Mouse (Mus musculus): ENCODE measurements around the gene Pptc7. TPM values are rescaled to one million over a fixed set of nuclear protein-coding genes. Genes with fewer than 3 reads are reported as not detected.

The Pptc7 gene
- total RNA-seq, 1 experiment: 21.1 TPM

- H3K4me3 ChIP-seq (ENCODE audit: insufficient read depth in 1 of 2, low read depth in 1 of 2, low read length in 2 of 2, poor library complexity in 1 of 2, severe bottlenecking in 1 of 2): no peak overlapping the region
- in situ Hi-C loops (cut with MboI; ENCODE audit: low sequenced_read_pairs in 2 of 2, unreplicated experiment in 2 of 2): no loop called here
- H3K27ac ChIP-seq (ENCODE audit: insufficient read depth, low read depth, low read length, poor library complexity, severe bottlenecking): no peak overlapping the region
- no peak for DNase-seq (ENCODE audit: low read depth, low spot score)
- H3K4me1 ChIP-seq (ENCODE audit: control insufficient read depth in 2 of 2, insufficient read depth in 2 of 2, low read length in 2 of 2, poor library complexity in 1 of 2): peaks cover 2 to 4% of the 10 kb centered on the region in 2 experiments; a peak in 1 of 4 replicates
- no peaks in the 10 kb centered on the region for H3K36me3 ChIP-seq (ENCODE audit: control insufficient read depth, insufficient read depth, low read length, poor library complexity, severe bottlenecking)
- no peak overlapping the region for H3K9ac ChIP-seq (ENCODE audit: insufficient read depth, low read depth, low read length, poor library complexity, severe bottlenecking)
- H3K9me3 ChIP-seq (ENCODE audit: control insufficient read depth, insufficient read depth, low read depth, low read length): no peaks in the 10 kb centered on the region
- TF ChIP-seq ZNF384 (IDR thresholded peaks at IDR 0.05; ENCODE audit: low read depth, low read length) (no peak), MAFK (IDR thresholded peaks at IDR 0.05; ENCODE audit: insufficient read depth, low read depth, low read length) (no peak), CHD2 (IDR thresholded peaks at IDR 0.05; ENCODE audit: low read depth, low read length) (no peak), HCFC1 (IDR thresholded peaks at IDR 0.05; ENCODE audit: borderline replicate concordance, insufficient read depth, low read length) (no peak), ZC3H11A (IDR thresholded peaks at IDR 0.05; ENCODE audit: borderline replicate concordance, low read depth, low read length) (no peak)
Measured at GRCm38 (mm10) chr5:122345777-122346176, 61.6 kb downstream of the Pptc7 start.

DNA sequence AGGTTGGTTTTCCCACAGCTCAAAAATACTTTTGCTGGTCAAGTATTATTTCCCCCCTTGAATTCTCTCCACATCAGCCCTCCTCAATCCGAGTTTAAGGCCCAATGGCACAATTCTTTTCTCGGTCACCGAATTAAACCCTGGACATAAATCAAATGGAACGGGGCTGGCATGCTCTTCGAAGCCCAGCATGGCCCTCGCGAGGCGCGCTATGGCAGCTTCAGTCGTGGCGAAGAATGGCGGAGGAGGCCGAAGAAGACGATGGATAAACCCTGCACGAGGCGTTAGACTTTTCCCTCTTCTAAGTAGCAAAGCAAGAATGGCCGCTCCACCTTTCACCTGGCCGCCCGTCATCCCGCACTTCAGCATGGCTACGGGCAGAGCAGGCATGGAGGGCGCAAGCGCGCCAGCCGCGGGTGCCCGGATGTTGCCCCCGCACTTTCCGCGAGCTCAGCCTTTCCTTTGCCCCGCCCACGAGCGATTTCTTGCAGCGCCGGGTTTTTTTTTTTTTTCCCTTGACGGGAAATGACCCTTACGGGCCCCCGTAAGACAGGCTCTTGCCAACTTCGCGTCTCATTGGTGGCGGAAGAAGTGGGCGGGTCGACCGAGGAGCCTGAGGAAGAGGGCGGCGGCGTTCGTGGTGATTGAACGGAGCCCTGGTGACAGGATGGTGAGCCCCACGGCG lies 69.8 kb downstream of the Pptc7 start, which contains the start of the genes Rad9b and Vps29:
TSS of gene Rad9b (minus strand) at position 427 of the 685 bp plus-strand sequence.
TSS of gene Vps29 (plus strand) at position 563 of the 685 bp plus-strand sequence.
- DNase-seq (ENCODE audit: low read depth, low spot score): peak; percentile 100
- peak within 1 kb of the TSS; percentile 77 for H3K27ac ChIP-seq (ENCODE audit: insufficient read depth, low read depth, low read length, poor library complexity, severe bottlenecking)

DNA sequence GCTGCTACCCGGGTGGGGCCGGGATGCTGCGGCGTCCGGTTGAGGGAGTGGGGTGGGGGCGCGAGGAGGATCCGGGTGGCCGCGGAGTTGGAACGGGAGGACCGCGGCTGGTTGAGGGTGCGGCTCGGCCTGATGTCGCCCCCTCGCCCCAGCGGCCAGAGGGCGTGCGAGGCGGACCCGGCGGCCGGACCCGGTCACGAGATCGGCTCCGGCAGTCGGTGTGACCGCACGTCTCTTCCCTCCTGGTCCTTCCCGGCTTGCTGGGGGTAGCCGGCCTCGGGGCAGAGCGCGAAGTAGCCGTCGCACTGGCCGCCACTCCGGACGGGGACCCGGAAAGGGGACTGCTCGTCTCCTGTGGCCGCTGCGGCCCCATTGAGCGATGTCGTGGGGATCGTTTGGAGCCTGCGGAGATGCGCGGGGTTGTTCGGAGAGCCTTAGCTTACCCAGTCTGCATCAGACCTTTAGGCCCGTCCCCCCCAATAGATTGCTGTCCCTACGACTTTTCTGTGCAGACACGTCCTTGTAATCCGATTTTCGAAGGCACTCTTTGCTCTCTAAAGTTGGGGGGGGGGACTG lies 70.4 kb downstream of the Pptc7 start:
- peaks cover 2% of the 10 kb centered on the region in 2 experiments; a peak in 1 of 4 replicates for H3K4me1 ChIP-seq (ENCODE audit: control insufficient read depth in 2 of 2, insufficient read depth in 2 of 2, low read length in 2 of 2, poor library complexity in 1 of 2)
- H3K27ac ChIP-seq (ENCODE audit: insufficient read depth, low read depth, low read length, poor library complexity, severe bottlenecking): peak overlapping the region; percentile 45
- in situ Hi-C loops (cut with MboI; ENCODE audit: low sequenced_read_pairs in 2 of 2, unreplicated experiment in 2 of 2): no loop called here
- no peak for DNase-seq (ENCODE audit: low read depth, low spot score)
- peak overlapping the region; percentile 97 for H3K9ac ChIP-seq (ENCODE audit: insufficient read depth, low read depth, low read length, poor library complexity, severe bottlenecking)
- peak overlapping the region; percentile 96 to 99 for H3K4me3 ChIP-seq (ENCODE audit: insufficient read depth in 1 of 2, low read depth in 1 of 2, low read length in 2 of 2, poor library complexity in 1 of 2, severe bottlenecking in 1 of 2)
- no peaks in the 10 kb centered on the region for H3K9me3 ChIP-seq (ENCODE audit: control insufficient read depth, insufficient read depth, low read depth, low read length)
- H3K36me3 ChIP-seq (ENCODE audit: control insufficient read depth, insufficient read depth, low read length, poor library complexity, severe bottlenecking): peaks cover 2% of the 10 kb centered on the region; the same call in 1 of the 2 replicates
- TF ChIP-seq ZNF384 (IDR thresholded peaks at IDR 0.05; ENCODE audit: low read depth, low read length) (no peak), MAFK (IDR thresholded peaks at IDR 0.05; ENCODE audit: insufficient read depth, low read depth, low read length) (no peak), HCFC1 (IDR thresholded peaks at IDR 0.05; ENCODE audit: borderline replicate concordance, insufficient read depth, low read length) (no peak; the same call in 1 of the 2 replicates), CHD2 (IDR thresholded peaks at IDR 0.05; ENCODE audit: low read depth, low read length) (no peak), ZC3H11A (IDR thresholded peaks at IDR 0.05; ENCODE audit: borderline replicate concordance, low read depth, low read length) (no peak)

More for the DNA sequence above, 69.8 kb downstream of the Pptc7 start, which contains the start of the genes Rad9b and Vps29:
- Histone ChIP-seq H3K9me3 (ENCODE audit: control insufficient read depth, insufficient read depth, low read depth, low read length) (no peaks in the 10 kb centered on the region), H3K4me3 (ENCODE audit: insufficient read depth in 1 of 2, low read depth in 1 of 2, low read length in 2 of 2, poor library complexity in 1 of 2, severe bottlenecking in 1 of 2) (peak within 1 kb of the TSS; percentile 96 to 99), H3K4me1 (ENCODE audit: control insufficient read depth in 2 of 2, insufficient read depth in 2 of 2, low read length in 2 of 2, poor library complexity in 1 of 2) (peaks cover 2% of the 10 kb centered on the region in 2 experiments; a peak in 1 of 4 replicates), H3K36me3 (ENCODE audit: control insufficient read depth, insufficient read depth, low read length, poor library complexity, severe bottlenecking) (peaks cover 2% of the 10 kb centered on the region; the same call in 1 of the 2 replicates), H3K9ac (ENCODE audit: insufficient read depth, low read depth, low read length, poor library complexity, severe bottlenecking) (peak within 1 kb of the TSS; percentile 98)
- in situ Hi-C loops (cut with MboI; ENCODE audit: low sequenced_read_pairs in 2 of 2, unreplicated experiment in 2 of 2): no loop called here
- TF ChIP-seq ZNF384 (IDR thresholded peaks at IDR 0.05; ENCODE audit: low read depth, low read length): peak; percentile 100
- peak; percentile 69; the same call in 1 of the 2 replicates for TF ChIP-seq HCFC1 (IDR thresholded peaks at IDR 0.05; ENCODE audit: borderline replicate concordance, insufficient read depth, low read length)
- TF ChIP-seq MAFK (IDR thresholded peaks at IDR 0.05; ENCODE audit: insufficient read depth, low read depth, low read length): peak; percentile 89
- no peak for TF ChIP-seq ZC3H11A (IDR thresholded peaks at IDR 0.05; ENCODE audit: borderline replicate concordance, low read depth, low read length)
- TF ChIP-seq CHD2 (IDR thresholded peaks at IDR 0.05; ENCODE audit: low read depth, low read length): no peak

DNA sequence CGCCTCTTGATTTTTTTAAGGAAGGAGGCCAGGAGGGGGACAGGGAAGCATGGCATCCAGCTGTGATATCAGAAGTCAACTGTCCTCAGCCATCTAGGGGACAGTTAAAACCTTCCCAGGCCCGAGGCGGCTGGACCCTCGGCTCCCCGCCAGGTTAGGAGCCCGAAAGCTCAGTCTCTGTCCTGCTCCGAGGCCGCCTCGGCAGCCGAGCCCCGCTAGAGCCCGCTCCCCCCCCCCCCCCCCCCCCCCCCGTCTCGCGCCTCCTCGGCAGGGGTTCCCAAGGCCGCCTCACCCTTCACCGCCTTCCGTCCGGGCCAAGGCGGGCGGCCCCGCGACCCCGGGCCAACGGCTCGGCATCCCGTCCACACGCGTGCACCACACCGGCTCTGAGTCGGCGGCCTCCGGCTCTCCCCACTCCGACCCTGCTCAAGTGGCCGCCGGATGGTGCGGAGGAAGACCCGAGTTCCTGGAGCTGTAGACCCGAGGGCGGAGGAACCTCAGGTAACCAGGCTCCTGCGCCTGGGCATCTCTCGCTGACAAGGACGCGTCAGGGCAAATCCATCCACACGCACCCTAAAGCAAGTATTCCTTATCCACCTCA lies 87.5 kb downstream of the Pptc7 start, which contains the start of gene Gpn3:
TSS of gene Gpn3 (plus strand) at position 286 of the 601 bp plus-strand sequence.
- TF ChIP-seq CHD2 (IDR thresholded peaks at IDR 0.05; ENCODE audit: low read depth, low read length): no peak
- DNase-seq (ENCODE audit: low read depth, low spot score): peak; percentile 44

More for the DNA sequence above, 87.5 kb downstream of the Pptc7 start, which contains the start of gene Gpn3:
- no peaks in the 10 kb centered on the region for H3K9me3 ChIP-seq (ENCODE audit: control insufficient read depth, insufficient read depth, low read depth, low read length)
- H3K27ac ChIP-seq (ENCODE audit: insufficient read depth, low read depth, low read length, poor library complexity, severe bottlenecking): peak within 1 kb of the TSS; percentile 68
- peak within 1 kb of the TSS; percentile 78 to 83 for H3K4me3 ChIP-seq (ENCODE audit: insufficient read depth in 1 of 2, low read depth in 1 of 2, low read length in 2 of 2, poor library complexity in 1 of 2, severe bottlenecking in 1 of 2)
- in situ Hi-C loops (cut with MboI; ENCODE audit: low sequenced_read_pairs in 2 of 2, unreplicated experiment in 2 of 2): no loop called here
- peak within 1 kb of the TSS; percentile 85 for H3K9ac ChIP-seq (ENCODE audit: insufficient read depth, low read depth, low read length, poor library complexity, severe bottlenecking)
- peaks cover 16% of the 10 kb centered on the region for H3K36me3 ChIP-seq (ENCODE audit: control insufficient read depth, insufficient read depth, low read length, poor library complexity, severe bottlenecking)
- peaks cover 5 to 8% of the 10 kb centered on the region in 2 experiments; a peak in 3 of 4 replicates for H3K4me1 ChIP-seq (ENCODE audit: control insufficient read depth in 2 of 2, insufficient read depth in 2 of 2, low read length in 2 of 2, poor library complexity in 1 of 2)
